Mouse (Mus musculus) liver, postnatal 0 days (tissue): Measurements from ENCODE around the gene Fhad1.

Source experiments
- CTCF ChIP-seq: sonication (generic); IDR thresholded peaks from 2 replicates; pipeline ENCODE4 v1.5.1; 2016; ENCODE audit warnings: antibody characterized with exemption, low read depth
- EP300 ChIP-seq: IDR thresholded peaks from 2 replicates; pipeline ENCODE4 v1.6.1; 2016; ENCODE audit warnings: antibody characterized with exemption, low read depth, mild to moderate bottlenecking

- TF ChIP-seq CTCF (no peak), EP300 (no peak)
Observed at GRCm38 (mm10) chr4:141996086-141996485, 18.8 kb downstream of the Fhad1 start.
